Mouse (Mus musculus) CH12.LX (cell line): ENCODE results near the gene Nox1.

Experiments used
- CTCF ChIP-seq, 2 experiments: IDR thresholded peaks in 1 of 2; conservative IDR thresholded peaks in 1 of 2; 2 replicates each; pipeline ENCODE4 v1.5.1; 2011 to 2012; ENCODE audit warnings: low read depth in 2 of 2, low read length in 2 of 2, improper control_type of control experiment in 1 of 2, inconsistent platforms in 1 of 2, mild to moderate bottlenecking in 1 of 2, moderate library complexity in 1 of 2
- EP300 ChIP-seq: IDR thresholded peaks from 2 replicates; pipeline ENCODE4 v1.6.1; 2011; ENCODE audit warnings: low read length, improper control_type of control experiment
- JUND ChIP-seq: conservative IDR thresholded peaks from 2 replicates; pipeline ENCODE4 v1.6.1; 2011; ENCODE audit warnings: low read depth, low read length, improper control_type of control experiment
- KAT2A ChIP-seq: IDR thresholded peaks from 2 replicates; pipeline ENCODE4 v1.6.1; 2012; ENCODE audit warnings: low read length, improper control_type of control experiment, inconsistent platforms; ENCODE audit not compliant: insufficient replicate concordance
- MAX ChIP-seq: IDR thresholded peaks from 2 replicates; pipeline ENCODE4 v1.6.1; 2011; ENCODE audit warnings: low read length, improper control_type of control experiment
- MEF2A ChIP-seq: IDR thresholded peaks from 2 replicates; pipeline ENCODE4 v1.6.1; 2014; ENCODE audit warnings: low read depth, mild to moderate bottlenecking, inconsistent platforms, low read length, improper control_type of control experiment, borderline replicate concordance
- POLR2A ChIP-seq: IDR thresholded peaks from 2 replicates; pipeline ENCODE4 v1.6.1; 2011; ENCODE audit warnings: low read depth, mild to moderate bottlenecking, improper control_type of control experiment, low read length
- SIN3A ChIP-seq: IDR thresholded peaks from 2 replicates; pipeline ENCODE4 v1.6.1; 2012; ENCODE audit warnings: low read length, improper control_type of control experiment, inconsistent platforms

- TF ChIP-seq EP300, result no peak
- no peak for TF ChIP-seq POLR2A
- TF ChIP-seq SIN3A, result no peak
- TF ChIP-seq KAT2A, result no peak
- no peak for TF ChIP-seq MAX
- no peak for TF ChIP-seq MEF2A
- peak in 1 of 2 experiments; percentile 52; a peak in 2 of 4 replicates for TF ChIP-seq CTCF (conservative IDR thresholded peaks at IDR 0.05 in 1 of 2, IDR thresholded peaks at IDR 0.05 in 1 of 2; ENCODE audit: low read depth in 2 of 2, low read length in 2 of 2)
- TF ChIP-seq JUND, result no peak
Measured at GRCm38 (mm10) chrX:134132295-134132694, 89.5 kb downstream of the Nox1 start.
